Mouse (Mus musculus) layer of hippocampus, postnatal 36 days (tissue): ENCODE measurements around the gene Tectb. TPM values are rescaled to one million over a fixed set of nuclear protein-coding genes. Genes with fewer than 3 reads are reported as not detected.
A peak's percentile ranks its signal among the peaks of the same experiment; 100 is the strongest.

Experiments used
- DNase-seq, 2 experiments: peaks; one replicate each; pipeline ENCODE4 v3.0.0; 2022
- total RNA-seq, 2 experiments: library from RNA; stranded (reverse); gene quantifications; 2 replicates each; pipeline ENCODE4 v1.2.3; 2021

Gene Tectb
- total RNA-seq, 2 experiments from 2014 or later = not detected

- DNase-seq = no peak
Measured at GRCm38 (mm10) chr19:55209084-55209483, 28.6 kb downstream of the Tectb start.

DNA sequence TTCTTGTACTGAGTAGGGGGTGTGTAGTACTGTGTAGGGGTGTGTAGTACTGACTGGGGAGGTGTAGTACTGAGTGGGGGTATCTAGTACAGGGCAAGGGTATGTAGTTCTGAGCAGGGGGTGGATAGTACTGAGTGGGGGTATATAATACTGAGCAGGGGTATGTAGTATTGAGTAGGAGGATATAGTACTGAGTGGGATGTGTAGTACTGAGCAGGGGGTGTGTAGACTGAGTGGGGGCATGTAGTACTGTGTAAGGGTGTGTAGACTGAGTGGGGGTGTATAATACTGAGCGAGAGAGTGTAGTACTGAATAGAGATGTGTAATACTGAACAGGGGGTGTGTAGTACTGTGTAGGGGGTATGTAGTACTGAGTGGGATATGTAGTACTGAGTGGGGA is 31.2 kb downstream of the Tectb start:
- no peak for DNase-seq

- no peak for DNase-seq
Measured at GRCm38 (mm10) chr19:55213617-55214340, 33.2 kb downstream of the Tectb start.

GRCm38 (mm10) chr19:55216876-55217275 is 36.3 kb downstream of the Tectb start:
- no peak for DNase-seq

DNA sequence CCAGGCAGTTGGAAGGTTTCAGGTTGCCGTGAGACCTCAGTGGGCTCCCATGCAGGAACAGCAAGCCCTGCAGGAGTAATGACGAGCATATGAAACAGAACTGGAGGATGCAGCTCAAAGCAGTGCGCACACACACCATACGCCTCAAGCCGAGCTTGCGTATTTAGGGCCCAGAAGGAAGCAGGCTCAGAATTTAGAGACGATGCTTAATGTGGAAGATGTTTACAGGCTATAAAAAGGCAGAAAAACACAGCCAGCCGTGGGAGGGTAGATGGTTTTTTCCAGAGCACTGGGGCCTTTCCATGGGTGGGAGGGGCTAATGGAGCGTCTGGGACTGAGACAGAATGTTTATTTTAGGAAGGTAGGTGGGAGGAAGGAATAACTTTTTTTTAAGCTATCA is 36.8 kb downstream of the Tectb start:
- DNase-seq = peak; percentile 50 to 59

- DNase-seq = peak; percentile 80 to 85
Measured at GRCm38 (mm10) chr19:55218192-55218739, 37.7 kb downstream of the Tectb start.

- DNase-seq = no peak
Measured at GRCm38 (mm10) chr19:55218741-55219221, 38.2 kb downstream of the Tectb start.

GRCm38 (mm10) chr19:55219359-55219758 is 38.8 kb downstream of the Tectb start:
- DNase-seq = no peak

- DNase-seq = no peak
Measured at GRCm38 (mm10) chr19:55221208-55221607, 40.7 kb downstream of the Tectb start.

DNA sequence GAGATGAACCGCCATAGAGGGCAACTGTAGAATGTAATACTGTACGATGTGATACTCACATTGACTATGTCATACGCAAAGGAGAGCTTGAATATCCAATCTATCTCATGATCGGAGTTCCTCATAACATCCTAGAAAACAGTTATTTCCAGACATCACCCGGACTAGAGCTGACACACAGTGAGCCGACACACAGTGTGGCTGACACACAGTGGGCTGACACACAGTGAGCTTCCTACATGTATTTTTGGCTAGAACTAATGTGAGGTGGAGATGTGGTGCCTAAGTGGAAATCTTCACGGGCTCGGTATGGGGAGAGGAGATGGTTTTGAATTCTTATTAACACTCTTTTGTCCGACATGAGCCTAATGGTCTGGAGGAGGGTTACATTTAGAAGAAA is 41.7 kb downstream of the Tectb start:
- DNase-seq = no peak

DNA sequence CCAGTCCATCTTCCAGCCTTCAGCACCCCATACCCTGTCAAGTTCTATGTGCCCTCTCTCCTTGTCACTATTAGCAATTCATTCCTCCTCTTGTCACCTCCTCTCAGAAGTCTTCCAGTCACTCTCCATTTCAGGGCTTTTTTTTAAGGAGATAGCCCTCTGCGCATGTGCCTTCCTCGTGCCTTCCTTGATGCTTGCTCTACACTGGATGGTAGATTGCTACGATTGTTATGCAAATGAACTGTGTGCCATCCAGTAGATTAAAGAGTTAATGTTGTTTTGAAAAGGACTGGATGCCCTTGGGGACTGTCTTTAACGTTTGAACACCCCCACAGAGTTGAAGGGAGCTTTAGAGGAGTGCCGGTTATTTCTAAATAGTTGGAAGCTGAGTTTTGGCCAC is 46.1 kb downstream of the Tectb start:
- DNase-seq = no peak

- no peak for DNase-seq
Measured at GRCm38 (mm10) chr19:55227135-55227534, 46.6 kb downstream of the Tectb start.

DNA sequence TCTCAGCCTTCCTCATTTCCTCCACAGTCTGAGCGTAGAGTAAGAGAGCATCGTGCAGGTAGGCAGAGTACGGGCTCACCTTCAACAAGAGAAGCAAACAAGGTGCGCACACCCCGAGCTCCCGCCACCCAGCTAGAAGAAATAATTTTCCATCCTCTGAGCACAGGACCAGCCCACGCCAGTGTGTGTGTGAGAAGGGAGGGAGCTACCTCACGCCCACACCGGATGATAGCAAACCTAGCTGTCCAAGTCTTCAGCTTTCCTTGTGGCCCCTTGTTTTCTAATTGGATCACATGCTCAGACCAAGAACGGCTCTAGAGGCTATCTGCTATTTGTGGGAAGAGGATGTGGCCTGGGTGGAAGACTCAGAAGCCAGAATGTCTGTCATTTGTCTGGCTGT is 50.5 kb downstream of the Tectb start:
- DNase-seq = no peak

DNA sequence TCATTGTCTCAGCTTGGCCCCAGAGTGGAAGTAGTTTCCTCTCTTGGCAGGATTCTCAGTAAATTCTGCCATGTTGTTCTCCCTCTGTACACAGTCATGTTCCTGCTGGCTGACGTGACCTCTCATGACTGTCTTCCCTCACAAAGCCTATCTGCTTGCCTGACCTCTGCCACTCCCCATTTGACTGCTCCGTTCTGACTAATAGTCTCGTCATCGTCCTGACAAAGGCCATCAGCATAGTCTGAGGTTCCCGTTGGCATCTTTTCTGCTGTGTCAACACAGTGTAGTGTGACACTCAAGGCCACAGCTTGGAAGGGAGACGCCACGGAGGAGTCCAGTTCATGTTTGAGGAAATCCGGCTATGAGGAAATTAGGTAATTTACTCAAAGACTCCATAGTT is 51.6 kb downstream of the Tectb start:
- DNase-seq = no peak

DNA sequence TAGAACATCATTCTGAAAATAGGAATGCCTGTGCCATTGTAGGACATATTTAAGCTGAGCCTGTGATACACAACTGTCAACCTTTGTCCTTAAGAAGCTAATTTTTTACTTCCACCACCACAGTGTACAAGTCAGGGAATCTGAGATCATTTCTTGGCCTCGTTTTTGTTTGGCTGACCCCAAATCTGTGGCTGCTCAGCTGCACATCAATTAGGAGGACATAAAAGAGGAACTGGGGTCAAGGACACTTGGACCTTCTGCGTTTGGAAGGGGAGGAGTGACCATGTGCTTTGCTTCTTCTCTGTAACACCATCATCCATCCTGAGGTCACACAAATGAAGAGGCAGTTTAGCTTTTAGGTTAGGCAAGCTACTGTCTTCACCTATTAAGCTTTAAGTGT is 55.5 kb downstream of the Tectb start:
- no peak for DNase-seq

- no peak for DNase-seq
Measured at GRCm38 (mm10) chr19:55236564-55236963, 56.0 kb downstream of the Tectb start.

GRCm38 (mm10) chr19:55239766-55240426 is 59.4 kb downstream of the Tectb start:
- peak in 1 of 2 experiments; percentile 8 for DNase-seq

DNA sequence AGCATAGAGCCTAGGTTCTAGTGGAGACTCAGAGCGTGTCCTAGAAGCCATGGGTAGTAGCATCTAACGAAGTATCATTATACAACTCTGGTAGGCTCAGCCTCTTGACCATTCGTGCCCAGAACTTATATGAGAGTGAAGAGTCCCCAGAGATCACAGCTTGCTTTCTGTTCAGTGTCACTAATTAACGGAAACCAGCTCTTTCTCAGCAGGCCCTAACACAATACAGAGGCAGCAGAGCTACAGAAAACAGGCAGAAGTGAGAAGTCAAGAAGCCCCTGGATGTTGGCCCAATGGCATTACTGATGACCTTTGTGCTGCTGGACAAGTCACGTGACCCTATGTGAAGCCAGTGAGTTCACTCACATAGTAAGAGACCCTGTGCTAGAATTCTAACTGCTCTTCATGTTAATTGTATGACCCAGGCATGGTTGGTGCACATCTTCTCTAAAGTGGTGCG is 60.7 kb downstream of the Tectb start, which contains the start of gene Gucy2g:
TSS of gene Gucy2g (minus strand) at position 51 of the 460 bp plus-strand sequence.
- no peak for DNase-seq

- peak; percentile 24 to 30 for DNase-seq
Measured at GRCm38 (mm10) chr19:55244791-55245231, 64.3 kb downstream of the Tectb start.
